Mouse (Mus musculus): Measurements from ENCODE around the gene Ttc41.

The Ttc41 gene

GRCm38 (mm10) chr10:86755816-86756502 is 50.3 kb downstream of the Ttc41 start:
- peak in 1 of 2 experiments; percentile 41 for DNase-seq (ENCODE audit: low spot score in 2 of 2)

- no peak for DNase-seq (ENCODE audit: low spot score in 2 of 2)
Observed at GRCm38 (mm10) chr10:86757724-86758123, 52.1 kb downstream of the Ttc41 start.

GRCm38 (mm10) chr10:86758211-86758610 is 52.6 kb downstream of the Ttc41 start:
- no peak for DNase-seq (ENCODE audit: low spot score in 2 of 2)

- DNase-seq (ENCODE audit: low spot score in 2 of 2) = no peak
Observed at GRCm38 (mm10) chr10:86761236-86761635, 55.6 kb downstream of the Ttc41 start.

- no peak for DNase-seq (ENCODE audit: low spot score in 2 of 2)
Observed at GRCm38 (mm10) chr10:86761722-86762383, 56.2 kb downstream of the Ttc41 start.

- DNase-seq (ENCODE audit: low spot score in 2 of 2) = no peak
Observed at GRCm38 (mm10) chr10:86762384-86762730, 56.7 kb downstream of the Ttc41 start.

- no peak for DNase-seq (ENCODE audit: low spot score in 2 of 2)
Observed at GRCm38 (mm10) chr10:86763672-86764071, 58.1 kb downstream of the Ttc41 start, which contains the start of gene Gm49358. Gene Gm49358 (plus strand): TSS chr10:86763972.

- no peak for DNase-seq (ENCODE audit: low spot score in 2 of 2)
Observed at GRCm38 (mm10) chr10:86765344-86765966, 59.8 kb downstream of the Ttc41 start.

GRCm38 (mm10) chr10:86769216-86769615 is 63.6 kb downstream of the Ttc41 start:
- DNase-seq (ENCODE audit: low spot score in 2 of 2) = no peak

- no peak for DNase-seq (ENCODE audit: low spot score in 2 of 2)
Observed at GRCm38 (mm10) chr10:86769797-86770196, 64.2 kb downstream of the Ttc41 start.

- DNase-seq (ENCODE audit: low spot score in 2 of 2) = no peak
Observed at GRCm38 (mm10) chr10:86771701-86772100, 66.1 kb downstream of the Ttc41 start.

- DNase-seq (ENCODE audit: low spot score in 2 of 2) = peak; percentile 27 to 59
Observed at GRCm38 (mm10) chr10:86772231-86772631, 66.6 kb downstream of the Ttc41 start.

GRCm38 (mm10) chr10:86773360-86773759 is 67.7 kb downstream of the Ttc41 start:
- DNase-seq (ENCODE audit: low spot score in 2 of 2) = no peak

- DNase-seq (ENCODE audit: low spot score in 2 of 2) = no peak
Observed at GRCm38 (mm10) chr10:86776281-86776680, 70.7 kb downstream of the Ttc41 start.

- DNase-seq (ENCODE audit: low spot score in 2 of 2) = no peak
Observed at GRCm38 (mm10) chr10:86777614-86778319, 72.2 kb downstream of the Ttc41 start.

GRCm38 (mm10) chr10:86778398-86779116 is 72.9 kb downstream of the Ttc41 start, which contains the start of gene Nt5dc3:
Gene Nt5dc3 (plus strand): TSS chr10:86779005.
- DNase-seq (ENCODE audit: low spot score in 2 of 2) = peak; percentile 98 to 99

GRCm38 (mm10) chr10:86779117-86779755 is 73.6 kb downstream of the Ttc41 start:
- DNase-seq (ENCODE audit: low spot score in 2 of 2) = peak; percentile 40 to 44

GRCm38 (mm10) chr10:86779816-86780500 is 74.3 kb downstream of the Ttc41 start:
- no peak for DNase-seq (ENCODE audit: low spot score in 2 of 2)

GRCm38 (mm10) chr10:86781641-86782040 is 76.0 kb downstream of the Ttc41 start:
- no peak for DNase-seq (ENCODE audit: low spot score in 2 of 2)

- no peak for DNase-seq (ENCODE audit: low spot score in 2 of 2)
Observed at GRCm38 (mm10) chr10:86782656-86783055, 77.0 kb downstream of the Ttc41 start.

Measured in heart, adult 9 months (tissue).